Mouse (Mus musculus) liver, adult 2 months (tissue): ENCODE measurements around the gene Rrp9.

Experiments
- CTCF ChIP-seq: fragments of 200-500 bp; IDR thresholded peaks from 2 replicates; pipeline ENCODE4 v1.5.1; 2011; ENCODE audit warnings: low read depth, low read length, control low read depth
- POLR2A ChIP-seq: fragments of 200-500 bp; IDR thresholded peaks from 2 replicates; pipeline ENCODE4 v1.6.1; 2011; ENCODE audit warnings: low read length, control low read depth; ENCODE audit not compliant: insufficient read depth; ENCODE audit errors: extremely low read depth

DNA sequence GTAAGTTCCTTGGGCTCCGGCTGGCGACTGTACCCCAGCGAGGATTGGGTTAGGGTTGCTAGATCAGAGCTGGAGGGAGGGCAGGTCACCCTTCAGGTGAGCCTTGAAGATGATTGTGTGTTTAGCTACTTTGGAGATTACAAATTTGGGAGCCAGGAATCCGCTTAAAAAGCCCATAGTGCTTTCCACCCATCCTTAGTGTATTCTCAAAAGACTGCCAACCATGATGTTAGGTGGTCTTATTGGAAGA is 45.8 kb upstream of the Rrp9 start:
- TF ChIP-seq CTCF: no peak
- no peak for TF ChIP-seq POLR2A
